In the genomic region with DNA sequence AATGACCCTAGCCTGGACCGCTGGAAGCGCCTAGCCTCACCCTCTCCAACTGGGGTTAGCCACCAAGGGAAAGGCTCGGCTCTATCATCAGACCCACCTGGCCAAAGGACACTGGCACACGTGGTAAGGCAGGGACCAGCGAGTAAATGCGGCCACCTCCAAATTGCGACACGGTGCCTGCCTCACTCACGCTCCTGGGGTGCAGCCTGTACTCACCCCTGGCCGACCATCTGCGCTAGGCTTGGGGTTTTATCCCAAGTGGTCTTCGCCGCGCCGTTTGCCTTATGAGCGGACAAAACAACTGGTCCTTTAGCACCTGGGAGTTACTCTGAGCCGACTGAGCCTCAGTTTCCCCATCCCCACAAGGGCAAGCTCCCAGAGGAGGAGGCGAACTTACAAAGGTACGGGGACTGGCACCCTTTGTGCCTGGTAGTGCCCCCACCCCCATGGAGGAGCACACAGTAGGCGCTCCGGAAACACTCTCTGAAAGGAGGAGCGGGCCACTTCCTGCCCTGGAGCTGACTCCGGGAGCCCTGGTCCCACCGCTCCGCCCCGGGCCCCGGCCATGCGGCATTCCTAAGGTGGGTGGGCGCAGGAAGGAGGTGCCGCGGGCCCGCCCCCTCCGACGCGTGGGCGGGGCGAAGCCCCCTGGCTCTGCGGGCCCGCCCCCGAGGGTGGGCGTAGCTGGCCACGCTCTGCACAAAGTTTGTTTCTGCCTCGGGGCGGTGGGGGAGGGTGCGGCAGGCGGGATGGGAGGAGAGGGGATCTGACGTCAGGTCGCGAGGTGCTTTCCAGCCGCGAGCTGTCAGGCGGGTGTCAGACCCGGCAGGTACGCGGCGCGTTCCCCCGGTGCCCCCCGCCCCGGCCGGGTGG, we compare ENCODE assay signal across 1 mouse cellular context.
A peak's percentile ranks its signal among the peaks of the same experiment; 100 is the strongest.
TF ChIP-seq lines count a peak whose summit lies in the region.

A gene (plus strand): TSS at position 689 of the 873 bp plus-strand sequence.

TF ChIP-seq in CH12.LX, 34 proteins besides CTCF, POLR2A, EP300 and RAD21 (continued from another document):
- TF ChIP-seq ZKSCAN1 (IDR thresholded peaks at IDR 0.05; ENCODE audit: borderline replicate concordance, low read depth, low read length) (peak; percentile 95), TBP (conservative IDR thresholded peaks at IDR 0.05; ENCODE audit: low read depth, low read length) (no peak), GABPA (IDR thresholded peaks at IDR 0.05; ENCODE audit: insufficient replicate concordance, low read depth, low read length) (no peak), USF1 (IDR thresholded peaks at IDR 0.05; ENCODE audit: low read depth, low read length) (no peak), NRF1 (IDR thresholded peaks at IDR 0.05; ENCODE audit: low read depth, low read length) (no peak), KAT2A (IDR thresholded peaks at IDR 0.05; ENCODE audit: insufficient replicate concordance, low read length) (no peak), ZC3H11A (IDR thresholded peaks at IDR 0.05; ENCODE audit: low read depth, low read length) (no peak), SIN3A (IDR thresholded peaks at IDR 0.05; ENCODE audit: low read length) (no peak; the same call in 1 of the 2 replicates), MAFK (IDR thresholded peaks at IDR 0.05; ENCODE audit: insufficient replicate concordance, low read length) (no peak), SMC3 (IDR thresholded peaks at IDR 0.05; ENCODE audit: low read depth, low read length) (no peak), UBTF (IDR thresholded peaks at IDR 0.05; ENCODE audit: low read depth, low read length) (no peak), ZMIZ1 (IDR thresholded peaks at IDR 0.05; ENCODE audit: low read depth, low read length) (no peak), MXI1 (IDR thresholded peaks at IDR 0.05; ENCODE audit: low read depth, low read length) (peak; percentile 76; the same call in 1 of the 2 replicates), USF2 (conservative IDR thresholded peaks at IDR 0.05; ENCODE audit: low read depth, low read length) (no peak), IRF4 (IDR thresholded peaks at IDR 0.05; ENCODE audit: low read depth, low read length) (0 out of 2 replicates have a peak, but pooled peaks have one; percentile 10), JUND (conservative IDR thresholded peaks at IDR 0.05; ENCODE audit: low read depth, low read length) (no peak), POLR2AphosphoS2 (IDR thresholded peaks at IDR 0.05; ENCODE audit: low read depth, low read length) (no peak), MAX (IDR thresholded peaks at IDR 0.05; ENCODE audit: low read length) (no peak), ELF1 (IDR thresholded peaks at IDR 0.05; ENCODE audit: low read depth, low read length) (peak; percentile 49), JUN (IDR thresholded peaks at IDR 0.05; ENCODE audit: insufficient read depth, low read depth, low read length) (no peak), MYC (IDR thresholded peaks at IDR 0.05; ENCODE audit: low read depth, low read length) (no peak), NELFE (IDR thresholded peaks at IDR 0.05; ENCODE audit: low read depth, low read length) (no peak), HCFC1 (IDR thresholded peaks at IDR 0.05; ENCODE audit: low read depth, low read length) (no peak; the same call in 1 of the 2 replicates), E2F4 (IDR thresholded peaks at IDR 0.05; ENCODE audit: insufficient replicate concordance, low read depth, low read length) (no peak)
